Mouse (Mus musculus): ENCODE measurements around the gene Sf3b3.
"Not testable (repeated sequence)": the region's sequence is repeated elsewhere in the genome, so short reads cannot be mapped to it uniquely, and the experiment has no call there.

Sf3b3 gene

GRCm38 (mm10) chr8:110846405-110847170, at the start of gene Sf3b3, which contains the start of gene Cog4:
Gene Sf3b3 (minus strand): TSS chr8:110846787.
Gene Cog4 (plus strand): TSS chr8:110846600.
- peak; percentile 84 for DNase-seq

DNA sequence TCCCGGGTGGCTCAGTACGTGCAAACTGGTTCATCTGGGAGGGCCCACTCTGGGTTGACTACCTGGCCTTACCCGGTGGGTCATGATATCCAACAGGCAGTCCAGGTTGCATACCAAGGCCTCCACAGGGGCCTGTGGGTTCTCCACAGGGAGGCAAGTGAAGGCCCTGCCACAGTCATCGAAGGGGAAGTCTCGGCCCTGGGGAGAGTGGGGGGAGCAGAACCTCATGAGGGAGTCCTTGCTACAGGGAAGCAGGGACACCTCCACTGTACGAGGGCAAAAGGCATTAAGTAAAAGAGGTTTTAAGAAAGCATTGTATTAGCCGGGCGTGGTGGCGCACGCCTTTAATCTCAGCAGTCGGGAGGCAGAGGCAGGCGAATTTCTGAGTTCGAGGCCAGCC, 49.2 kb upstream of the Sf3b3 start:
- DNase-seq = no peak

DNA sequence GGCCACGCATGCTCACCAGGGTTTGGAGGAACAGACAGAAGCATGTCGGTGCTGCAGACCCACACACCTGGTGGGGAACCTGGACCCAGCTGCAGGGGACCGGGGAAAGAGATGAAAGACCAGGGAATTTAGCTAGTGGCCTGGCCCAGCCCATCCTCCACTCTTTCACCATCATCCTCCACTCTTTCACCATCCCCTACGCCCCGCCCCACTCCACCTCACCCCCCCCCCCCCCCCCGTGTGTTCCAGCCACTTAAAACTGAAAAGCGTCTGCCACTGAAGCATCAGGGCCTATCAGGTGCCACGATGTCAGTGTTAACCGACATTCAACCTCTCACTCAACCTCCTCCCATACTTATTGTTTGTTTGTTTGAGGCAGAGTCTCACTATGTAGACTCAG, 48.7 kb upstream of the Sf3b3 start:
- DNase-seq = no peak

DNA sequence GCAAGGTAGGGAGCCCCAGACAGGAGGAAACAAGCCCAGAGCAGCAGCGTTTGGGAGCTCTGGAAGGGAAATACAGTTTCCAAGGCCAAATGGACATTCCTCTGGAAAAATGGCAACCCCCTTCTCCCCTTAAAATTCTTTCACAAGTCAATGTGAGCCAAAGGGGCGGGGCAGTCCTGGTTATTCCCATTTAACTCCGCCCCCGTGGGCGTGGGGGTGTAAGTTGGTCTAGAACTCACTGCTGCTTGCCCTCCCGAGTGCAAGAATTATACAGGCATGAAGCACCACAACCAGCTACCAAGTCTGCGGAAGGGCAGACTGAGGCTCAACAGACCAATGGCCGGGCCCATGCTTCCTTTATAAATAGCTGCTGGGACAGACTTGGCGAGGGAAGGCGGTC, 48.3 kb upstream of the Sf3b3 start:
- no peak for DNase-seq

DNA sequence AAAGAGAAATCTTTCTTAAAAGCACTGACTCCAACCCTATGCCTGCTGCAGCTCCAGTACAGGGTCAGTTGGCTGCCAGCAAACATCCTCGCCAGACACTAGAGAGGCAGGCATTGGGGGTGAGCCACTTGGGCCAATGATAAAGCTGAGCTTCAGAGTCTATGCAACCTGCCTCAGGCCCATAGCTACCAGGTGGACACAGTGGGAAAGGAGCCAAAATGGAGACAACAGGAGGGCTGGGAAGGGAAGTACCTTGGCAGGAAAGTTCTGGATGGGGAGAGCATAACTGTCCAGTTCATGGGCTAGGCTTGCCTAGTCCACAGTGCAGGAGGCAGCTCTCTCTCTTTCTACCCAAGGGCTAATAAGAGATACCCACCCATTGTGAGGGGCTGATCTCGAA, 46.3 kb upstream of the Sf3b3 start:
- DNase-seq = no peak

- no peak for DNase-seq
These were observed 45.5 kb upstream of the Sf3b3 start for GRCm38 (mm10) chr8:110892040-110892439.

DNA sequence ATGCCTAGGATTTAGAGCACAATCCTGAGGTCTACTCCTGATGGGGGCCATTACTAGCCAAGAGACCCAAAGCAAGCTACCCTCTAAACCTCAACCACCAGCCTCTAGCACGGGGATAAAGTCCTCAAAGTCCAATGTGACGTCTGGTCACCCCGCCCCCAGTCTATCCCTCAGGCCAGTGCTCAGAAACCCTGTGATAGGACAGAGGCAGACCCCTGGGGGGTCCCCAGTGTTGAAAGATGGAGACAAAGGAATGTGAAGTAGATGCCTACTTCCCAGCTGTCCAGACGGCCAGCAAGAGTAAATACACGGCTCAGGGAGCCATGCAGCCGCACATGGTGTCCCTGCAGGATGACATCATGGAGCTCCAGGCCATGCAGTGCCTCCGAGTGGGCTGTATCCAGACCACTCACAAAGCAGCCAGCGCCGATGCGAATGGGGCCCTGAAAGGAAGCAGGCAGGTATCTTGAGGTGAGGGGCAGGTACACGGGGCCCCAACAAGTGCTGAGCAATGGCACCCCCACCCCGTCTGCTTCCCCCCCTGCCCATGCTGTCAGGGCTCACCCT, 43.4 kb upstream of the Sf3b3 start:
- no peak for DNase-seq

GRCm38 (mm10) chr8:110888860-110889259, 42.3 kb upstream of the Sf3b3 start:
- no peak for DNase-seq

- no peak for DNase-seq
These were observed 41.9 kb upstream of the Sf3b3 start for GRCm38 (mm10) chr8:110888441-110888840.

DNA sequence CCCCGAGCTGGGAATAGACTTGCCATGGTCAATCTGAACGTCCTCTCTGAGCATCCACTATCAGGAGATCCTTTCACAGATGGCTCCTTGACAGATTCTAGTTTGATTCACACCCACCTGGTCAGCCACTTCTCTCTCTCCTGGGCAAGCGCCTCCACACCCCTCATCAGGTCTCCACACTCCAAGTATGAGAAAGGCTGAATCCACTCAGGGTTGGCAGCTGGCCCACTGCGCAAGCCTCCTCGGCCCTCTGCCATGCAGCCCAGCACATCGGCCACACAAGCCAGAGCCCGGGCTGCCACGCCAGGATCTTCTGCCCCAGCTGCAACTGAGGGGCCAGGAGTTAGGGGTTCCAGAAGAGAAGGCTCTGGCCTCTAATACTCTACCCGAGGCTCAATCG, 41.0 kb upstream of the Sf3b3 start:
- no peak for DNase-seq

- no peak for DNase-seq
These were observed 40.0 kb upstream of the Sf3b3 start for GRCm38 (mm10) chr8:110886634-110887033.

DNA sequence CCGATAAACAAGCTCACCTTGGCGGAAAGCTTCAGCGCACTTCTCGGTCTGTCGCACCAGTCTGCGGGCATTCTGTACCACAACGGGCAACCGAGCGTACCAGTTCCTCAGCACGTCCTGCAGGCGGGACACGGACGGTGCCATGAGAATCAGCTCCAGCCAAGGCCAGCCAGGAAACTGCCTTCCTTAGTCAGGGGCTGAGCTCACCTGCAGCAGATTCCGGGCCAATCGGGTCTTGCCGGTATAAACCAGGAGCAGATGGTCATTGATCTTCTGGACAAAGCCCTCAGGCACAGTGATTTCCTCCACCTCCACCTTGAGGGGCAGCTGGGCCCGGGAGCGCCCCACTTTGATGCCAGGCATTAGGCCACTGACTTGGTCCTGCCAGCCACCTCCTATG, 37.2 kb upstream of the Sf3b3 start:
- no peak for DNase-seq

- peak; percentile 54 for DNase-seq
These were observed 35.2 kb upstream of the Sf3b3 start for GRCm38 (mm10) chr8:110881741-110882310.

DNA sequence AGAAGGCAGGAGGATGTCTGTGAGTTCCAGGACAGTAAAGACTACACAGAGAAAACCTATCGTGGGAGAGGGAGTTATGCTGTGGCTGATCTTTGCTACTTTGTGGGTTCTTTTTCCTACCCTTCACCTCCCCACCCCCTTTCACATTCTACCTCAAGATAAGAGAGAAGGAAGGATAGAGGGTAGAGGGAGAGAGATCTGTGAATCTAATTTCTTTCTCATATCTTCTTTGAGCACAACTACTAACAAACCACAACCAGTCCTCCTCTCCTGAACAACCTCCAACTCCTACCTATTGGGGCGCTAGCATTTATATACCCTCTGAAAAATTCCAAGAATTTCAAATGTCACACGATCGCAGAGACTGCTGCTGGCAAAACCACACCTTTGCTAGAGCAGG, 31.3 kb upstream of the Sf3b3 start:
- no peak for DNase-seq

DNA sequence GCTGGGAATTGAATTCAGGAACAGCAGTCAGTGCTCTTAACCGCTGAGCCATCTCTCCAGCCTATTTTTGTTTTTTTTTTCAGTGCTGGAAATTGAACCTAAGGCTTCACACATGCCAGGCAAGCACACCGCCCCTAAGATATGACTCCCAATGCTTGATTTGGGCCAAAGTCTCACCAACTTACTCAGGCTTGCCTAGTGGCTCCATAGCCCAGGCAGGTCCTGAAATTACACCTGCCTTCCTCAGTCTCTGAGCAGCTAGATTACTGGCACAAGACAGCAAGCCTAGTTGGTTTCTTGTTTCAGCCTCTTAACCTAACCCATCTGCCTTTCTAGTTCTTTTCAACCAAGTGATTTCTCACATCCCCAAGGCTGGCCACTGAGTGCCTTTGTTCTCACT, 23.9 kb upstream of the Sf3b3 start:
- DNase-seq = no peak

- not testable (repeated sequence) for DNase-seq
These were observed 14.9 kb upstream of the Sf3b3 start for GRCm38 (mm10) chr8:110861347-110862025.

DNA sequence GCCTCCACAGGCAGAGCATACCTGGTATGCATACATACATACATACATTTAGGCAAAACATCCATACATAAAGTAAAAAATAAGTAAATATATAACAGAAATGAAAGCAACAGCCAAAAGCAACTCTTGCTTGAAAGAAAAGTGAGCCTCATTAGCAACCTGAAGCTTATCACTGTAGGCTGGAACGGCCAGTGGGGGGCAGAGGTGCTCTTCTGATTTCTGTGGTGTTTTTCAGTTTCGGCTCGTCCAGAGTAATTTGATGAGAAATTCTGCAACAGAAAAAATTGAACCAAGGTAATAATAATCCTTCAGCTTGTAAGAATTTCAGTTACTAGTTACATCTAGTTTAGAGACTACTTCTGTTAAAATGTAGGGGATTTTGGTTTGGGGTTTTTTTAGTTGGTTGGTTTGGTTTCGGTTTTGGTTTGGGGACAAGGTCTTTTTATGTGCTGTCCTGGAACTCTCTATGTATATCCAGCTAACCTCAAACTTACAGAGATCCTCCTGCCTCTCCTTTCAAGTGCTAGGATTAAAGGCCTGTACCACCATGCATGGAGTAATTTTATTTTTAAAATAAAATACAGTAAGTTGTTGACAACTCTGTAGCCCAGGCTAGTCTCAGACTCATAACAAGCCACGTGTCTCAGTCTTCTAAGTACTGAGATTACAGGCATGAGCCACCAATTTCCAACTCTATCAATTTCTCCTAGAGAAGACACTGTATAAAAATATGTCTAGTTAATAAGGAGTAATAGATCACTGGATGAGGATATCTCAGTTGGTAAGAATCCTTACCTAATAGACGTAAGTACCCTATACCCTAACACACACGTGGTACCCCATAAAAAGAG, 13.3 kb upstream of the Sf3b3 start:
- no peak for DNase-seq

GRCm38 (mm10) chr8:110856760-110857461, 10.3 kb upstream of the Sf3b3 start:
- DNase-seq = no peak

DNA sequence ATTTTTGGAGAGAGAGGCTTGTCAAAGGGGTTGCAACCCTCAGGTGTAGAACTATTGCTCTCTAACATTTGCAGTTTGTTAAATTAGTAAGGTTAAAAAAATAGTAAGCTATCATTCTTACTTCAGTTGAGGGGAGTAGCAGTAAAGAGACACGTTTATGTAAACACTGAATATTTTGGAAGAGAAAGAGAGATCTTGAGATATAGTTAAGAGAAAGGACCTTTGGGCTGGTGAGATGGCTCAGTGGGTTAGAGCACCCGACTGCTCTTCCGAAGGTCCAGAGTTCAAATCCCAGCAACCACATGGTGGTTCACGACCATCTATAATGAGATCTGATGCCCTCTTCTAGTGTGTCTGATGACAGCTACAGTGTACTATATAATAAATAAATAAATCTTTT, 9.5 kb upstream of the Sf3b3 start:
- DNase-seq = not testable (repeated sequence)

DNA sequence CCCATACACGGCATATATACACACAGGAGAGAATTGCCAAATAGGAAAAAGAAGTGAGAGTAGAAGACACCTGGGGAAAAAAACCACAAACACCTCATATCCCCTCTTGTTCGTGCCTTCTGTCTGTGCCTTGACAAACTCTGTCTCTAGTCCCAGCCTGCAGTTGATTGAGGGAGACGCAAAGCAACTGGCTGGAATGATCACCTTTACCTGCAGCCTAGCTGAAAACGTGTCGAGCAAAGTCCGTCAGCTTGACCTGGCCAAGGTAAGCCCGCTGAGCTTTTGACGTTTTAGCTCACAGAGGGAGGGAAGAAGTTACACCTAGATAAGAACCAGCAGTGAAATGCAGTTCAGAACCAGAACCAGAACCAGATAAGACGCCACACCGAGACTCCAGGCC, 4.6 kb upstream of the Sf3b3 start:
- DNase-seq = no peak

- DNase-seq = no peak
These were observed 1.3 kb upstream of the Sf3b3 start for GRCm38 (mm10) chr8:110847645-110848495.

Measured in right cerebral cortex, postnatal 25 days (tissue).